Mouse (Mus musculus): ENCODE results near the gene Luc7l.

The Luc7l gene

DNA sequence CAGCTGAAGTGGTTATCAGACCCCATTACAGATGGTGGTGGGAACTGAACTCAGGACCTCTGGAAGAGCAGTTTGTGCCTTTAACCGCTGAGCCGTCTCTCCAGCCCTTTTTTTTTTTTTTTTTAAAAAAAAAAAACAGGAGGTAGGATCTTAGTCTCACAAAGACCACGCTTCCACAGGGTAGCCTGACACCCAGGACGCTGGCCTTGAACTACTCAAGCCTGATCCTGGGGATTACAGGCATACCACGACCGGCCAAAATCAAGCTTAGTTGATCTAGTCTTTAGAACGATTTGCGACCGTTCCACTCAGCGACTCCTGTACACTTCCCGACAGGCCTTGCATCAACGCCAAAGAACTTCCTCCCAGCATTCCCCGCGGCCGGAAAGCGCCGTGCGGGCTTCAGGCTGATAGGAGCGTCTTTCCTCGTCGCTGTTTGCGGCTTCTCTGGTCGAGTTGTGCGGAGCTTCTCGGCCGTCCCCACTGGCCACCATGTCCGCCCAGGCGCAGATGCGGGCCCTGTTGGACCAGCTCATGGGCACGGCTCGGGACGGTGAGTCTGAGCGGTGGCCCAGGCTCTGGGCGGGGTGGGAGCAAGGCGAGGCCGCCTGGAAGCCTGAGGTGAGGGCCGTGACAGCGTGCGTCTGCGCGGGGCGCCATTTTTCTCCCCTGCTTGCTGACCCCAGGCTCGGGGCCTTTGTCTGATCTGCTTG is at the start of gene Luc7l:
Luc7l (plus strand) TSS at position 358 of the 713 bp plus-strand sequence.
- peak; percentile 99 for DNase-seq

DNA sequence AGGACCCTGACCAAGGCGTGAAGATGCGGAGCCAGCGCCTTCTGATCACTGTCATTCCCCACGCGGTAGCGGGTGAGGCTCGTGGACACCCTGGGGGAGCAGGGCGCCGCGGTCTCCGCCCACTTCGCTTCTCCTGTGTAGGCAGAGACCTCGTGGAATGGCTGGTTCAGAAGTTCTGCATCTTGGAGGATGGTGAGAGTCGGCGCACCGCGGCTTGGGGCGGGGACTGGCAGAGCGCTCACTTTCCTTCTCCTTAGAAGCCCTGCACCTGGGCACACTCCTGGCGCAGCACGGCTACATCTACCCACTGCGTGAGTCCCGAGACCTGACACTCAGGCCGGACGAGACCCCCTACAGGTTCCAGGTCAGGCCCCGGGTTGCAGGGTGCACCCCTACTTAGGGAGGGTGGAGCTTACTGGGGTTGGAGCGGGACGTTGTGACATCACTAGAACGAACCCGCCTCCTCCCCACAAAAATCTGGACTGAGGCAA is 49.3 kb upstream of the Luc7l start:
- DNase-seq: peak; percentile 91

DNA sequence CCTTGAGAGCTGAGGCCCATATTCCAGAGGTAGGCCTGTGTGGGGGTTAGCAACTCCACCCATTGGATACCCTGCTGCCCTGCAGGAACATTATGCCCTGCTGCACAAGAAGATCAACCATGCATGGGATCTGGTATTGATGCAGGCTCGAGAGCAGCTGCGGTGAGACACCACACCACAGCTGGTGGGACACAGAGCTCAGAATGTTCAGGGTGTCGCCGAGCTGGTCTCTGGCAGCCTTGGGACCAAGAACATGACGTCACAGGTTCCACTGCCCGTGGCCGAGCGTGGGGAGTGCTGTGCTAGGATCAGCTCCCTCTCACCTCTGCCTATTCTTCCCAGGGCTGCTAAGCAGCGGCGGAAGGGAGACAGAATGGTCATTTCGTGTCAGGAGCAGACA is 47.9 kb upstream of the Luc7l start:
- peak; percentile 85 for DNase-seq

DNA sequence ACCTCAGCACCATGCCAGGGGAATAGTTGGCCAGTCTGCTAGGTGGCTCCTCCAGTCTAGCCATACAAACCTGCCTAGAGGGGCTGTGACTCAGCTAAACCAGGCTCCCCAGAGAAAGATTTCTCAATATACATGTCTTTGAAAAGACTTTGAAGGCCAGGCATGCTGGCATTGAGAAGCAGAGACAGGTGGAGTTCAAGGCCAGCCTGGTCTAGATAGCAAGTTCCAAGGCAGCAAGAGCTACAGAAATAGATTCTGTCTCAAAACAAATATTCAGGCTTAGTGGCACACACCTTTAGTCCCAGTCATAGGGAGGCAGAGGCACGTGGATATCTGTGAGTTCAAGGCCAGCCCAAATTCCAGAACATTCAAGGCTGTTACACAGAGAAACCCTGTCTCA is 46.3 kb upstream of the Luc7l start:
- DNase-seq: no peak

- no peak for DNase-seq
Measured at GRCm38 (mm10) chr17:26207686-26208085, 45.0 kb upstream of the Luc7l start, which contains the start of gene Arhgdig. TSS of gene Arhgdig (minus strand) at chr17:26207786.

DNA sequence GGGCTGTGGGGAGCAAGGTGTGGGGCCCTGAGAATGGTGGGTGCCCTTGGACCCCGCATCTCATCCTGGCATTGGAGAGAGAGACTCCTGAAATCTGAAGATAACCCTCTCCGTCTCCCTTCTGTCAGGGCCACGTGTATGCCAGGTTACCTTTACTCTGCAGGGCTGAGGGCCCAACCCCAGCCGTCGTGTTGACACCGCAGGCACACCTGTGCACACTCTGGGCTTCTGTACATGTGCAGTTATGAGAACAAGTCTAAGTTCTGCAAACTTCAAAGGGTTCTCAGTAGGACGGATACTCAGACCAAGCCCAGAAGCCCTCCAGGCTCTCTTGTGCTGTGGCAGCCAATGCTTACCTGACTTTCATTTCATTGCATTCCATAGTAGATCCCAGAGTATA is 40.5 kb upstream of the Luc7l start:
- no peak for DNase-seq

DNA sequence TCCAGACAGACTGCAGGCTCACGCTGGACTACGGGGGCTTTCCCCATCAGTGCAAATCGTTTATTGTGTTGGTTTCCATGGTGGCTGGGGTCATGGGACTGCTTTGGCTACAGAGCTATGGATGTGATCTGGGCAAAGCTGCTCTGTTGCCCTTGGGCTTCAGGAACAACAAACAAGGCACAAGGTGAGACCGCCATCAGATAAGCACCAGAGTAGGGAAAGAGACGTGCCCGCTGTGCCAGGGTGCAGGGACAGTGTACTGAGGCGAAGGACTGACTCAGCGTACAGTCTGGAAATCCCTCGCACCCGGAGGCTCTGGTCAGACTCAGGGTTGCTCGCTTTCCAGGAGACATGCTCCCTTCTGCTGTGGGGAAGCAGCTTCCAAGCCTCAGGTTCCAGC is 40.0 kb upstream of the Luc7l start:
- no peak for DNase-seq

DNA sequence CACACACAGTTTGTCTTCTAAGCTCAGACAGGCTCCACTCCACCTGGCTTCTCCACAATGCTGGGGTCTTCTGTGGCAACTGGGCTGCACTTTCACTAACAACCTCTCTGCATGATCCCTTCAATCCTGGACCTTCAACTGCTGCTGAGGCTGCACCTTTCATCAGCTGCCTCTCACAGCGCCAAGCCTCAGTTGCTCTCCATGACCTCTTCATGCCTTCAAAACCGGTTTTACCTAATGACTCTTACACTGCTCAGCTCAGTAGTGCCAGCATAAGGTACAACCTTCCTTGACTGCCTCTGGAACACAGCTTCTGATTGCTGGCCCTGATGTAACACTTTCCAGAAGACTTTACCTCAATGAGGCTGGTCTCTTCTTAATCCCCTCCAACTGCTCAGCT is 31.2 kb upstream of the Luc7l start:
- no peak for DNase-seq

DNA sequence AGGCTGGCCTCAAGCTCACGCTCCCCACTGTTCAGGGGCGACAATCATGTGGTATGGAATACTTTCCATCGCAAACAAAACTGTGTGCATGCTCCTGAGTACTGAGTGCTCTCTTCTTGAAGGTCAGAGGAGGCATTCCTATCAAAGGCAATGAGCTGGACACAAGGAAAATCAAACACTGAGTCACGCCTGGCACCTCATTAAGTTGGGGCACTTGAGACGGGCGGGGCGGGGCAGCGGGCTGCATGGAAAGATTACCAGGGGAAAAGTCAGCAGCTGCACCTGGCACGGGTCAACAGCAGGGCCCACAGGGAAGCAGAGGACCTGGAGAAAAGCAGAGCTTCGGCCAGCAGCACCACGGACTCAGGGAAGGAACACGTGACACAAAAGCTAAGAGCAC is 27.5 kb upstream of the Luc7l start:
- DNase-seq: no peak

GRCm38 (mm10) chr17:26229776-26230175 is 22.9 kb upstream of the Luc7l start:
- no peak for DNase-seq

DNA sequence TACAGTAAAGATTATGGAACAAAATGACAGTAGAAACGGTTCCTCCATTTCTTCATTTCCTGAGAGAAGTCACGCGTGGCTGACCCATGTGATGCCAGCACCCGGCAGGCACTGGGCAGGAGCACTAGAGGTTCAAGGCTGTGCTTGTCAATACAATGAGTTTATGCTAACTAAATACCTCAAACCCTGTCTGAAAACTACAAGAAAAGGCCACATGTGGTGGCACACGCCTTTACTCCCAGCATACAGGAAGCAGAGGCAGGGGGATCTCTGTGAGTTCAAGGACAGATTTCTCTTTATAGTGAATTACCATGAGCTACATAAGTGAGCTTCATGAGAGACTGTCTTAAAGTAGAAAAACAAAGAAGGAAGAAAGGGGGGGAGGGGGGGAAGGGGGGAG is 21.5 kb upstream of the Luc7l start:
- no peak for DNase-seq

DNA sequence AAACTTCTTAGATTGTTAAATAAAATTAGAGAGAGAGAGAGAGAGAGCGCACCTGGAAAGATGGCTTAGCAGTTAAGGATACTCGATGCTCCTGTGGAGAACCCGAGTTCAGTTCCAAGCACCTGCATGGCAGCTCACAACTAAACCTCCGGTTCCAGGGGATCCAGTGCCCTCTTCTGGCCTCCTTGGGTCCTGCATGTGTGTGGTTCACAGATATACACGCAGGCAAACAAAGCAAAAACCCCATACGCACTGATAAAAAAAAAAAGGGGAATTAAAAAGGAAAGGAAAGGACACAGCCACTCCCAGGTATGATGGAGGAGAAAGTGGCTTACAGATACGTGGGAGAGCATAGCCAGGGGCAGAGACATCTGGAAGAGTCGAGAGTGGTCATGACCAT is 19.8 kb upstream of the Luc7l start:
- no peak for DNase-seq

DNA sequence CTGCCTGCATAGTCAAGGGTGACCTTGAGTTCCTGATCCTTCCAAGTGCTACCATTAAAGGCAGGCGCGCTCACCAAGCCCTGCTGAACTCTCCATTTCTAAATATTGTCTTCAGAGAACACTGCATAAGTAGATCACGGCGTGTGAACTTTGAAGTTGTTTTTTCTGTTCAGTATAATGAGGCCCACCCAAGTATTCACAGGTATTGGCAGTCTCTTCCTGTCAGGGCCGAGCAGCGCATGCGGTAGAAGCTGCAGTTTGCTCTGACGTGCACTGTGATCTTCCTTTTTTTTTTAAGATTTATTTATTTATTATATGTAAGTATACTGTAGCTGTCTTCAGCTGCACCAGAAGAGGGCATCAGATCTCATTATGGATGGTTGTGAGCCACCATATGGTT is 18.3 kb upstream of the Luc7l start:
- DNase-seq: no peak

GRCm38 (mm10) chr17:26235077-26235815 is 17.4 kb upstream of the Luc7l start:
- DNase-seq: peak; percentile 80

DNA sequence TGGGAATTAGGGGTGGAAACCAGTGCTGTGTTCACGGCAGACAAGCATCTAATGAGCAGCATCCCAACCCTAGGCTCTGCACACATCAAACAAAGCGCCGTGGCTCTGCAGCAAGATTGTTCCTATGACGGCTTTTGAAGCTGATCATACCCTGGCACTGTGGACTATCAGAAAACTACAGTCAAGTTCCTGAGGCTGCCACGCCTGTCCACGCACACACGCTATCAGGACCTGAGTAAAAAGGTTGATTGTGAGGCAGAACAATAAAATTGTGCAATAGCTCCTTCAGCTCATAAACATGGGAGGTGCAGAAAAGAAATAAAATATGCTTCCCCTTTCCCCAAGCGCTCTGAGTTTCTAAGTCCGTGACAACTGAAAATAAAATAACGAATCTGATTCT is 15.0 kb upstream of the Luc7l start:
- DNase-seq: no peak

GRCm38 (mm10) chr17:26239551-26239950 is 13.1 kb upstream of the Luc7l start:
- DNase-seq: no peak

GRCm38 (mm10) chr17:26240120-26240790 is 12.4 kb upstream of the Luc7l start:
- DNase-seq: no peak

- no peak for DNase-seq
Measured at GRCm38 (mm10) chr17:26240990-26241389, 11.7 kb upstream of the Luc7l start.

DNA sequence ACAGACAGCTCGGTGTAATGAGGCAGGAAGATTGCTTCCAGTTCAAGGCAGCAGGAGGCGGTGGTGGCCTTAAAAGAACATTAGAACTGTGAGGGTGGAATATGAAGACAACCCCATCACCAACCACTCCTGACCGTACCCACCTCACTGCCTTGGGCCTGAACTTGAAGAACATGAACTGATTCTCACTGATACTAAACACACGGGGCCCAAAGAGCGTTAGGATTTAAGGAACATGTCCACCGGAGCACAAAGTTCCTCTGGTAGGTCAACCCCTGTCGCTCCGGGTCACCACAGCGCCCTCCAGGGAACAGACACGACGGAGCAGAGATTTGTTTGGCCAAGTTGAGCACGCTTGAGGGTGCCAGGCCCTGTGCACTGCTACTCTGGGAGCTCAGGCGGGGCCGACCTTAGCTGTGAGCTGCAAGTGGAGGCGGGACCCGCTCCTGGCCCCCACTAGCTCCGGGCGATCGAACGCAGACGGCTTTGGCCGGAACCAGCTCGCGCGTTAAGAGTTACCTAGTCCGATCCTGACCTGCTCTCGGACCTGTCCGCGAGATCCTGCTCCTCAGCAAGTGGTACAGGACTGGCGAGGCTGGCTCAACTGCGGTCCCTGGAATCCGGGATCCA is 9.1 kb upstream of the Luc7l start:
- no peak for DNase-seq

DNA sequence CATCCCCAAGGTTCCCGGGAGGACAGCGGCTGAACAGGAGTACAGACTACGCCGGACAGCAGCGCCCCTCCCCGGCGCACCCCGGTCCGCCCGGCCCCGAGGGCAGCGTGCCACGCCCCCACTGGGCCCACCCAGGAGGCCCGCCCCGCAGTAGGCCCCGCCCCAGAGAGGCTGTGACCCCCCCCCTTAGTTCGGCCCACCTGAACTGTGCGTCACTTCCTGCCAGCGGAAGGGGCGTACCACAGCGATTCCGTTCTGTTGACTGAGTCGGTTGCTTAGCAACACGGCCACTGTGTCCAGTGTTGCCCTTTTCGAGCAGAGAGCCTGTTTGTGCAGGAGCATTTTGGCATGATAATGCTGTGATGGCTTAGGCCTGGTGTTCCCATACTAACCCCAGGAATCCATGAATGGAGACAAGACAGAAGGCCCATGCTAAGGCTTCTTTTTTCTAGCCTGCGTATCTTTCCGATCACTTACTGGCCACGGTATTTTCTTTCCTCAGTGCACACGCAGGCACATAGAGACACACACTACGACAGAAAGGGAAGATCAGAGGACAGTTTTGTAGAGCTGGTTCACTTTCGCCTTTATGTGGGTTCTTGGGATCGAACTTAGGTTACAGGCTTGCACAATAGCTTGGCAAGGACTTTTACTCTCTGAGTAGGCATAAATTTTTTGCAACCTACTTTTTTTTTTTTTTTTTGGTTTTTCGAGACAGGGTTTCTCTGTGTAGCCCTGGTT is 8.4 kb upstream of the Luc7l start, which contains the start of gene Fam234a:
Fam234a (minus strand) TSS at position 142 of the 741 bp plus-strand sequence.
- peak; percentile 100 for DNase-seq

DNA sequence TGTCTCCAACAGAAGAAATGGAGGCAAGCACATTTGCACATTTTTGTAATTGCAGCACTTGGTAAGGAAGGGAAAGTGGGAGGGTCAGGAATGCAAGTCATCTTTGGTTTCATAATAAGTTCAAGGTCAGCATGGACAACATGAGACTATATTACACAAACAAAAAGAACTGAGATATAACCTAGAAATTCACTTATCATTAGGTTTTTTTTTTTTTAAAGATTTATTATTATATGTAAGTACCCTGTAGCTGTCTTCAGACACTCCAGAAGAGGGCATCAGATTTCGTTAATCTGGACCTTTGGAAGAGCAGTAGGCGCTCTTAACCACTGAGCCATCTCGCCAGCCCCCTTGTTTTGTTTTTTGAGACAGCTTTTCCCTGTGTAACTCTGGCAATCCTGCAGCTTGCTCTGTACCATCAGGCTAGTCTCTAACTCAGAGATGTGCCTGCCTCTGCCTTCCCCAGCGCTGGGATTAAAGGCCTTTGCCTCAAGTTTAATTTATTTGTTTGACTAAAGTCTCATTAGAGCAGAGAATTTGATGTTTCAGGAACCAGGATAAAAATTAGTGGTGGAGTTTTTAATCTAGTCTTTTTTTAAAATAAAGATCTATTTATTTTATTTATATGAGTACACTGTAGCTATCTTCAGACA is 684 bp upstream of the Luc7l start:
- DNase-seq: no peak

GRCm38 (mm10) chr17:26253399-26253798 is 703 bp downstream of the Luc7l start:
- DNase-seq: no peak
